Mouse (Mus musculus) limb, embryonic 13.5 days (tissue): ENCODE results near the gene Btbd18. TPM values are rescaled to one million over a fixed set of nuclear protein-coding genes. Genes with fewer than 3 reads are reported as not detected.

Source experiments
- ATAC-seq: fragments of 200-750 bp; cut with Nextera tagmentation; 2 replicates; pipeline ENCODE4 v1.8.0; 2017; ENCODE audit warnings: low read depth, moderate number of reproducible peaks, moderate TSS enrichment; ENCODE audit not compliant: low FRiP score
- H3K27ac ChIP-seq: fragments of 300-500 bp; sonication (generic); 2 replicates; pipeline ENCODE4 v1.5.1; 2015; ENCODE audit warnings: inconsistent platforms, mild to moderate bottlenecking, moderate library complexity
- H3K27me3 ChIP-seq: fragments of 300-500 bp; sonication (generic); 2 replicates; pipeline ENCODE4 v1.6.1; 2015; ENCODE audit warnings: mild to moderate bottlenecking, inconsistent platforms
- H3K36me3 ChIP-seq: fragments of 300-500 bp; sonication (generic); 2 replicates; pipeline ENCODE4 v1.6.1; 2015; ENCODE audit warnings: inconsistent platforms, mild to moderate bottlenecking, moderate library complexity
- H3K4me1 ChIP-seq: fragments of 300-500 bp; sonication (generic); 2 replicates; pipeline ENCODE4 v1.6.1; 2015; ENCODE audit warnings: inconsistent platforms
- H3K4me2 ChIP-seq: fragments of 300-500 bp; sonication (generic); replicated peaks from 2 replicates; pipeline ENCODE4 v1.6.1; 2015; ENCODE audit warnings: inconsistent platforms, mild to moderate bottlenecking, moderate library complexity
- H3K4me3 ChIP-seq: fragments of 300-500 bp; sonication (generic); 2 replicates; pipeline ENCODE4 v1.5.1; 2015; ENCODE audit warnings: moderate library complexity, mild to moderate bottlenecking, inconsistent platforms
- H3K9ac ChIP-seq: fragments of 300-500 bp; sonication (generic); 2 replicates; pipeline ENCODE4 v1.6.1; 2015; ENCODE audit warnings: mild to moderate bottlenecking, inconsistent platforms
- H3K9me3 ChIP-seq: fragments of 300-500 bp; sonication (generic); 2 replicates; pipeline ENCODE4 v1.6.1; 2016; ENCODE audit warnings: inconsistent platforms
- WGBS: fragments of 180-500 bp; shearing (Covaris S2); methylation state at CpG from one replicate; pipeline ENCODE4 v1.1.7; 2015; 5-methylcytosine and 5-hydroxymethylcytosine counted together
- polyA plus RNA-seq: library from polyadenylated mRNA; unstranded; fragments of >200 nt; fragmentation: Nextera tagmentation; extraction: Ambion mirVana; gene quantifications from 2 replicates; pipeline ENCODE4 v1.2.1, GENCODE M21; 2015

Gene Btbd18
- polyA plus RNA-seq = 0.22 and 0.45 TPM in 2 replicates

GRCm38 (mm10) chr2:84658806-84659205, at the start of gene Btbd18:
Gene Btbd18, plus strand, starts transcription at chr2:84659079.
- Histone ChIP-seq H3K27ac (no peak within 1 kb of the TSS), H3K4me1 (no peaks in the 10 kb centered on the region), H3K36me3 (no peaks in the 10 kb centered on the region), H3K9me3 (no peaks in the 10 kb centered on the region), H3K4me2 (no peak within 1 kb of the TSS), H3K4me3 (no peak within 1 kb of the TSS), H3K27me3 (no peaks in the 10 kb centered on the region), H3K9ac (no peak within 1 kb of the TSS)
- no peak for ATAC-seq
- 92% methylated on average over 32 of the region's 32 CpGs for WGBS

DNA sequence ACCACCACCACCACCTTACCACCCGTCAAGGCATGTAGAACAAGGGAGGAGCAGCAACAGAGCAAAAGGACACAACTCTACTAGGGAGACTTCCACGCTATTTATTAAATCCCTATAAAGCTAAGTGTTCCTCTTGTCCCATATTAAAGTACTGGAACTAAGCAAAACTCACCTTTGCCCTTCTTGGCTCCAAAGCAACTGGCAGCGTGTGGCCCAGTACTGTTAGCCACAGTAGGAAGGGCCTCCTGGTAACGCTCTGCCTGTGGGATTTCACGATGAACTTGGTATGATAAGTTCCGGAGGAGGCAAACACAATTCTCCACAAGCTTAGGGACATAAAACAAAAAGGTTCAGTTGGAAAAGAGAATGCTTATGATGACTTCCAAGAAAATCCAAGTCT, 46.1 kb upstream of the Btbd18 start:
- H3K9ac ChIP-seq = no peak overlapping the region
- no peaks in the 10 kb centered on the region for H3K4me1 ChIP-seq
- no peak overlapping the region for H3K27ac ChIP-seq
- no peaks in the 10 kb centered on the region for H3K27me3 ChIP-seq
- no peak overlapping the region for H3K4me2 ChIP-seq
- no peaks in the 10 kb centered on the region for H3K9me3 ChIP-seq
- H3K36me3 ChIP-seq = peaks cover 94% of the 10 kb centered on the region
- H3K4me3 ChIP-seq = no peak overlapping the region
- 96% methylated on average over 6 of the region's 6 CpGs for WGBS
- no peak for ATAC-seq

- whole genome bisulfite sequencing = 83% methylated on average over 3 of the region's 3 CpGs
- peak; percentile 34; the same call in 1 of the 2 replicates for ATAC-seq
Observed at GRCm38 (mm10) chr2:84617637-84618515, 41.0 kb upstream of the Btbd18 start.

GRCm38 (mm10) chr2:84618914-84619313, 40.0 kb upstream of the Btbd18 start:
- WGBS = 90% methylated on average over 2 of the region's 2 CpGs
- H3K36me3 ChIP-seq = peaks cover 76% of the 10 kb centered on the region
- ATAC-seq = no peak
- no peaks in the 10 kb centered on the region for H3K27me3 ChIP-seq
- H3K4me2 ChIP-seq = no peak overlapping the region
- H3K9ac ChIP-seq = no peak overlapping the region
- no peak overlapping the region for H3K4me3 ChIP-seq
- no peaks in the 10 kb centered on the region for H3K4me1 ChIP-seq
- H3K27ac ChIP-seq = no peak overlapping the region
- no peaks in the 10 kb centered on the region for H3K9me3 ChIP-seq

More at GRCm38 (mm10) chr2:84617637-84618515, 41.0 kb upstream of the Btbd18 start:
- no peaks in the 10 kb centered on the region for H3K4me1 ChIP-seq
- H3K27ac ChIP-seq = no peak overlapping the region
- H3K4me3 ChIP-seq = no peak overlapping the region
- H3K27me3 ChIP-seq = no peaks in the 10 kb centered on the region
- no peak overlapping the region for H3K4me2 ChIP-seq
- no peaks in the 10 kb centered on the region for H3K9me3 ChIP-seq
- no peak overlapping the region for H3K9ac ChIP-seq
- peaks cover 83% of the 10 kb centered on the region for H3K36me3 ChIP-seq

GRCm38 (mm10) chr2:84619646-84620340, 39.1 kb upstream of the Btbd18 start:
- H3K9ac ChIP-seq = no peak overlapping the region
- H3K4me2 ChIP-seq = no peak overlapping the region
- H3K27ac ChIP-seq = no peak overlapping the region
- peaks cover 75% of the 10 kb centered on the region for H3K36me3 ChIP-seq
- 95% methylated on average over 21 of the region's 21 CpGs for WGBS
- H3K4me1 ChIP-seq = no peaks in the 10 kb centered on the region
- peak; percentile 29; the same call in 1 of the 2 replicates for ATAC-seq
- no peak overlapping the region for H3K4me3 ChIP-seq
- H3K9me3 ChIP-seq = no peaks in the 10 kb centered on the region
- H3K27me3 ChIP-seq = no peaks in the 10 kb centered on the region

- H3K9ac ChIP-seq = no peak overlapping the region
- 67% methylated on average over 2 of the region's 2 CpGs for WGBS
- no peaks in the 10 kb centered on the region for H3K9me3 ChIP-seq
- 0 out of 2 replicates have a peak, but pooled peaks cover 4% of the 10 kb centered on the region for H3K4me1 ChIP-seq
- no peak for ATAC-seq
- H3K27me3 ChIP-seq = no peaks in the 10 kb centered on the region
- H3K36me3 ChIP-seq = peaks cover 48% of the 10 kb centered on the region
- no peak overlapping the region for H3K4me3 ChIP-seq
- H3K27ac ChIP-seq = no peak overlapping the region
- H3K4me2 ChIP-seq = no peak overlapping the region
Observed at GRCm38 (mm10) chr2:84622668-84623067, 36.2 kb upstream of the Btbd18 start.

DNA sequence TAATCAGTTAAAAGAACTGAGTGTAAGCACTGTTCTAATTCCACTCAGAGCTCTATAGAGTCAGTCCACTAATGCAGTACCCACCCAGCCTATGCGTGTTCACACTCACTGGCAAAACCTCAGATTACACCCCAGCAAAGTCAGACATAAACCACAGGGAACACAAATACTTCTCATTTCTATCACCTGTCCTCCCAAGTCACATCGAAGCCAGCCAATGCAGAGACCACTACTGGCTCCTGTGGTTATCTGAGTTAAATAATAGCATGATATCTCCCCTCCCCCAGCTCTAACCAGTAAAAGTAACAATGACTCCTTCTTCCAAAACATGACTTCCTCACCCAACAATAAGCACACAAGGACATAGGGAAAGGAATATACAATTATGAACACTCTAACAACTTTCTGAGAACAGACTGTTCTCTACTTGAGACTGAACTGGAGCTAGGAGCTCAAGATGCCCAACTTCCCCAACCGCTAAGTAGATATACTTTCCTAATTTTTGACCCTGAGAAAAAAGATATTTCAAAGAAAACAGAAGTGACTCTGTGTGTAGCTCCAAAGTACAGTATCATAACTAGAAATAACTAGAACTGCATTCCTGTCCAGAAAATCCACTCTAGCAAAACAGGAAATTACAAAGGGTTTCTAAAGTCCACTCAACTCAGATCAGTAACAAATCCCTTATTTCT, 35.3 kb upstream of the Btbd18 start:
- Histone ChIP-seq H3K4me3 (no peak overlapping the region), H3K9me3 (no peaks in the 10 kb centered on the region), H3K27ac (no peak overlapping the region), H3K27me3 (no peaks in the 10 kb centered on the region), H3K36me3 (peaks cover 46% of the 10 kb centered on the region), H3K4me2 (no peak overlapping the region), H3K9ac (no peak overlapping the region), H3K4me1 (0 out of 2 replicates have a peak, but pooled peaks cover 4% of the 10 kb centered on the region)
- no peak for ATAC-seq
- 88% methylated on average over 3 of the region's 3 CpGs for WGBS

- Histone ChIP-seq H3K27me3 (no peaks in the 10 kb centered on the region), H3K9ac (no peak overlapping the region), H3K36me3 (peaks cover 40% of the 10 kb centered on the region), H3K27ac (no peak overlapping the region), H3K4me1 (0 out of 2 replicates have a peak, but pooled peaks cover 4% of the 10 kb centered on the region), H3K9me3 (no peaks in the 10 kb centered on the region), H3K4me2 (no peak overlapping the region), H3K4me3 (no peak overlapping the region)
- WGBS = 94% methylated on average over 17 of the region's 17 CpGs
- ATAC-seq = no peak
Observed at GRCm38 (mm10) chr2:84624201-84624600, 34.7 kb upstream of the Btbd18 start.

DNA sequence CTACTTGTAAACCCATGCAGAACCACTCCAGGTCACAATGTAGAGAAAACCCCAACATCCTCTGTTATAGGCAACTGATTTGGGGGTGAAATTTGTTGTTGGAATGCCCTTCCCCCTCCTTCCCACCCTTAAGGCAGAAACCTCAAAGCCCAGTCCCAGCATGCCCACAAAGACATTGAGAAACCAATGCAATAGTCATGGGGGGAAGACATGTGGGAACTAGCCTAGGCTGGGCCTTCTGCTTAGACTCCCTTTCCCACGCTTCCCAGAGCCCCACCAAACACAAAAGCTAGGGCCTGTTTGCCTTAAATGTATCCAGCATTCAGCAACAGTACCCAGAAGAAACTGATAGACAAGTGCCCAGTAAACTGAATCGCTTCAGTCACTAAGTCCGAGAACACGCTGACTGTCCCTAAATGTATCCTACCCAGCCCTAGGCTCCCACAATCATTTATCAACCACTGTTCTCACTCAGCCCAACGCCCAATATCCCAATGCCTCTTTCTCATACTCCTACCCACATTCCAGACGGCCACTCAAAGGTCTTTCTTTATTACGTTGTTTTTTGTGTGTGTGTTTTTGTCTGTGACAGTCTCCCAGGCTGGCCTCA, 32.4 kb upstream of the Btbd18 start:
- 68% methylated on average over 7 of the region's 7 CpGs for WGBS
- H3K27ac ChIP-seq = no peak overlapping the region; the same call in 1 of the 2 replicates
- H3K9me3 ChIP-seq = no peaks in the 10 kb centered on the region
- H3K4me2 ChIP-seq = no peak overlapping the region
- H3K27me3 ChIP-seq = no peaks in the 10 kb centered on the region
- H3K4me1 ChIP-seq = 0 out of 2 replicates have a peak, but pooled peaks cover 4% of the 10 kb centered on the region
- H3K4me3 ChIP-seq = no peak overlapping the region
- ATAC-seq = no peak
- H3K9ac ChIP-seq = no peak overlapping the region
- H3K36me3 ChIP-seq = peaks cover 17% of the 10 kb centered on the region

GRCm38 (mm10) chr2:84627036-84627435, 31.8 kb upstream of the Btbd18 start:
- WGBS = 23% methylated on average over 3 of the region's 3 CpGs
- Histone ChIP-seq H3K9ac (no peak overlapping the region), H3K4me1 (0 out of 2 replicates have a peak, but pooled peaks cover 10% of the 10 kb centered on the region), H3K27me3 (no peaks in the 10 kb centered on the region), H3K9me3 (no peaks in the 10 kb centered on the region), H3K27ac (no peak overlapping the region), H3K4me2 (no peak overlapping the region), H3K4me3 (no peak overlapping the region), H3K36me3 (peaks cover 17% of the 10 kb centered on the region)
- peak; percentile 48; the same call in 1 of the 2 replicates for ATAC-seq

- no peaks in the 10 kb centered on the region for H3K9me3 ChIP-seq
- ATAC-seq = no peak
- H3K27ac ChIP-seq = no peak overlapping the region
- 86% methylated on average over 1 of the region's 1 CpGs for WGBS
- peaks cover 54% of the 10 kb centered on the region for H3K4me1 ChIP-seq
- H3K27me3 ChIP-seq = no peaks in the 10 kb centered on the region
- no peak overlapping the region for H3K4me2 ChIP-seq
- H3K36me3 ChIP-seq = no peaks in the 10 kb centered on the region
- H3K4me3 ChIP-seq = no peak overlapping the region
- H3K9ac ChIP-seq = no peak overlapping the region
Observed at GRCm38 (mm10) chr2:84632001-84632400, 26.9 kb upstream of the Btbd18 start.
